Mouse (Mus musculus): Measurements from ENCODE around the gene D630003M21Rik.

D630003M21Rik gene

GRCm38 (mm10) chr2:158233106-158233505 is 4.1 kb upstream of the D630003M21Rik start:
- no peak for DNase-seq

- no peak for DNase-seq
Observed at GRCm38 (mm10) chr2:158232414-158232813, 3.4 kb upstream of the D630003M21Rik start.

- no peak for DNase-seq
Observed at GRCm38 (mm10) chr2:158231071-158231470, 2.0 kb upstream of the D630003M21Rik start.

GRCm38 (mm10) chr2:158230617-158231016 is 1.6 kb upstream of the D630003M21Rik start:
- no peak for DNase-seq

GRCm38 (mm10) chr2:158229503-158229892 is 476 bp upstream of the D630003M21Rik start:
- no peak for DNase-seq

- no peak for DNase-seq
Observed at GRCm38 (mm10) chr2:158225301-158225700, 3.7 kb downstream of the D630003M21Rik start.

GRCm38 (mm10) chr2:158223497-158223896 is 5.5 kb downstream of the D630003M21Rik start:
- DNase-seq = no peak

- no peak for DNase-seq
Observed at GRCm38 (mm10) chr2:158222664-158223063, 6.4 kb downstream of the D630003M21Rik start.

GRCm38 (mm10) chr2:158221446-158222084 is 7.5 kb downstream of the D630003M21Rik start:
- no peak for DNase-seq

GRCm38 (mm10) chr2:158219562-158219961 is 9.5 kb downstream of the D630003M21Rik start:
- no peak for DNase-seq

- no peak for DNase-seq
Observed at GRCm38 (mm10) chr2:158216510-158216909, 12.5 kb downstream of the D630003M21Rik start.

GRCm38 (mm10) chr2:158215283-158216117 is 13.5 kb downstream of the D630003M21Rik start:
- peak; percentile 82 to 85 for DNase-seq

GRCm38 (mm10) chr2:158211764-158212471 is 17.1 kb downstream of the D630003M21Rik start:
- no peak for DNase-seq

- no peak for DNase-seq
Observed at GRCm38 (mm10) chr2:158210958-158211357, 18.1 kb downstream of the D630003M21Rik start.

- DNase-seq = peak; percentile 57 to 63
Observed at GRCm38 (mm10) chr2:158210503-158210902, 18.5 kb downstream of the D630003M21Rik start.

- no peak for DNase-seq
Observed at GRCm38 (mm10) chr2:158209776-158210175, 19.2 kb downstream of the D630003M21Rik start.

GRCm38 (mm10) chr2:158207848-158208247 is 21.2 kb downstream of the D630003M21Rik start:
- DNase-seq = peak; percentile 83 to 89

GRCm38 (mm10) chr2:158204114-158204513 is 24.9 kb downstream of the D630003M21Rik start:
- peak; percentile 85 to 90 for DNase-seq

- no peak for DNase-seq
Observed at GRCm38 (mm10) chr2:158203686-158204085, 25.3 kb downstream of the D630003M21Rik start.

GRCm38 (mm10) chr2:158199281-158199680 is 29.7 kb downstream of the D630003M21Rik start:
- no peak for DNase-seq

GRCm38 (mm10) chr2:158198861-158199260 is 30.2 kb downstream of the D630003M21Rik start:
- no peak for DNase-seq

- DNase-seq = no peak
Observed at GRCm38 (mm10) chr2:158197971-158198370, 31.1 kb downstream of the D630003M21Rik start.

- DNase-seq = peak in 1 of 2 experiments; percentile 42
Observed at GRCm38 (mm10) chr2:158194945-158195640, 33.9 kb downstream of the D630003M21Rik start.
